Mouse (Mus musculus): ENCODE measurements around the gene Mucl3. TPM values are rescaled to one million over a fixed set of nuclear protein-coding genes. Genes with fewer than 3 reads are reported as not detected.

Mucl3 gene
- polyA plus RNA-seq, 1 experiment from 2014 or later, result not detected

DNA sequence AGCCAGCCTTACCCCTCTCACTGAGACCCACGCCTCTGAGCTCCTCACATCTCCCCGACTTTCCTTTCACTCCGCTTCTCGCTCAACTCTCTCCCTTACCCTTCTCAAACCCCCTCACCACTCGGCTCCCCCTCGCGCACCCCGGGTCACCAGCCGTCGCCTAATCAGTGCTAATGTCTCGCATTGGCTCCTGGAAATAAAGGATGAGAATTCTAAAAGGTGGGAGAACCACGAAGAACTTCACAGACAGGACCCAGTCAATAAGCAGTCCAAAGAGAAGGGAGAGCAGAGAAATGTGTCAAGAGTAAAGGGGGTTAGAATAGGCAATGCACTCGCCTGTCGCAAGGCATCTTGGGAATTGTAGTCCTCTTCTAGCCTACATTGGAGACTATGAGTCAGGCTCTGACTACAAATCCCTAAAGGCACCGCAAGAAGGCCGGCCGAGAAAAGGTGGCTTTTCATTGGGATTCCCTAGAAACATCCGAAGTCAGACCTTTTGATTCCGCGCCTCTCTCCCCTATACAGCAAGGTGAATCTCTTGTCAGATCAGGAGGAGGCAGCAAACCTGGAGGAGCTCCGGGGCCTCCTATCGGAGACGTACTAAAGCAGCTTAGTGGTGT lies 30.0 kb upstream of the Mucl3 start, which contains the start of gene Gtf2h4:
Gene Gtf2h4, minus strand, starts transcription at position 324 of the 620 bp plus-strand sequence.
- Histone ChIP-seq H3K9me3 (ENCODE audit: control insufficient read depth, low read length) (no peaks in the 10 kb centered on the region), H3K27ac (ENCODE audit: low read depth, low read length) (no peak within 1 kb of the TSS), H3K4me1 (ENCODE audit: control insufficient read depth, insufficient read depth, low read length) (peaks cover 7% of the 10 kb centered on the region; the same call in 1 of the 2 replicates), H3K4me2 (ENCODE audit: low read depth) (peak within 1 kb of the TSS; percentile 92), H3K4me3 (ENCODE audit: low read depth, low read length) (peak within 1 kb of the TSS; percentile 70), H3K9ac (ENCODE audit: low read length) (peak within 1 kb of the TSS; percentile 81), H3K36me3 (ENCODE audit: control insufficient read depth, insufficient read depth, low read length) (no peaks in the 10 kb centered on the region), H3K27me3 (ENCODE audit: control insufficient read depth, insufficient read depth, low read length) (no peaks in the 10 kb centered on the region)
- DNase-seq (ENCODE audit: low spot score) (peak; percentile 87), ATAC-seq (ENCODE audit: insufficient read depth, low FRiP score, low TSS enrichment) (peak; percentile 93)
- WGBS, result 4% methylated on average over 23 of the region's 23 CpGs

DNA sequence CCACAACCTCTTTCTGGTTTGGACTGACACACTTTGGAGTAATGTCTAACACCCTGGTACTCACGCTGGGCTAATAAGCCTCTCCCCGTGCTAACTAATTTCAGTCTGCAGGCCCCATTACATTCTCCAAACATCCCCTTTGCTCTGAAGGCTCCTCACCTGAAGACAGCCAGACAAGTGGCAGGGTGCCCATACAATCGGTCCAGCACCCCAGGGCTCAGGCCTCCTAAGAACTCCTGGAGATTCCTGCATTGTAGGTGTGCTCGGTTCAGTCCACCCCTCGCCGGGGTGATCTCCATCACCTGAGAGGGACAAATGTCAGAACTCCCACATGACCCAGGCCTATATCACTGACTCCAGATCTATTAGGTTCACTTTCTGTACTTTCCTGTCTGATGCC lies 29.0 kb upstream of the Mucl3 start:
- H3K27ac ChIP-seq (ENCODE audit: low read depth, low read length), result no peak overlapping the region
- ATAC-seq (ENCODE audit: insufficient read depth, low FRiP score, low TSS enrichment), result no peak
- DNase-seq (ENCODE audit: low spot score), result no peak
- no peak overlapping the region; the same call in 1 of the 2 replicates for H3K4me3 ChIP-seq (ENCODE audit: low read depth, low read length)
- H3K4me1 ChIP-seq (ENCODE audit: control insufficient read depth, insufficient read depth, low read length), result peaks cover 12% of the 10 kb centered on the region; the same call in 1 of the 2 replicates
- H3K9me3 ChIP-seq (ENCODE audit: control insufficient read depth, low read length), result no peaks in the 10 kb centered on the region
- H3K4me2 ChIP-seq (ENCODE audit: low read depth), result no peak overlapping the region; the same call in 1 of the 2 replicates
- H3K9ac ChIP-seq (ENCODE audit: low read length), result no peak overlapping the region; the same call in 1 of the 2 replicates
- WGBS, result 89% methylated on average over 6 of the region's 6 CpGs
- H3K36me3 ChIP-seq (ENCODE audit: control insufficient read depth, insufficient read depth, low read length), result no peaks in the 10 kb centered on the region
- no peaks in the 10 kb centered on the region for H3K27me3 ChIP-seq (ENCODE audit: control insufficient read depth, insufficient read depth, low read length)

DNA sequence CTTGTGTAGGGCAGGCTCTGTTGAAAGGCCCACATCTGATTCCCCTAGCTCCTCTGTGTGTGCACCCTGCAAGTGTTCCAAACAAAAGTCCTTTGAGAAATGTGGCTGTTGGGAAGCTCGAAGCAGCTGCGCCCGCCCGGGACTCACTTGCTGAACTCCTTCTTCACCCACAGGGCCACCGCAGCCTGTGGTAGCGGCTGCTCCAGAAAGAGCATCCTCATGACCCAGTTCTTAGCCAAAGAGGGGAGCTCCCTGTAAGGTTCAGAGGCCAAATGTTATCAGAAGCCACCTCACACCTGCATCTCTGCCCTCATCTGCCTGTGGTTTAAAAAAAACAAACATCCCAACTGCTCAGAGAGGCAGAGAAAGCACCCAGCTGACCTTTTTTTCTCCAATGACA lies 28.4 kb upstream of the Mucl3 start:
- no peak for DNase-seq (ENCODE audit: low spot score)
- no peak overlapping the region for H3K4me2 ChIP-seq (ENCODE audit: low read depth)

DNA sequence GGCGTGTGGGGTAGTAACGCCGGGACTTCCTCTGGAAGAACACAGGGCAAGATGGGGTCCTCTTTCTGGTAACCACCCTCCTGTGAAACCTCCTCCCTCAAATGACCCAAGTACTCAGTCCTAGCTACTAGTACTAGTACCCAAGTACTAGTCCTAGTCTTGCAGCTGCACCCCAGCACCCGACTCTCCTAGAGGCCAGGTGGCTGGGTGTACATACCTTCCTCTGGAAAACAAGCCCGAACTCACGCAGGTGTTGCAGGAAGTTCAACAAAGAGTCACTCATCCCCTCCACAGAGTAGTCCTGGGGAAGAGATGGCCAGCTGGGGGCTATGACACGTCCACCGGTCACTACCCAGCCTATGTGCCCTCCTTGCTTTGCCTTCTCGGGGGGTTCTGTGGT lies 26.2 kb upstream of the Mucl3 start:
- 92% methylated on average over 9 of the region's 9 CpGs for WGBS
- H3K4me1 ChIP-seq (ENCODE audit: control insufficient read depth, insufficient read depth, low read length), result peaks cover 18% of the 10 kb centered on the region
- no peak for DNase-seq (ENCODE audit: low spot score)
- H3K36me3 ChIP-seq (ENCODE audit: control insufficient read depth, insufficient read depth, low read length), result no peaks in the 10 kb centered on the region
- no peak for ATAC-seq (ENCODE audit: insufficient read depth, low FRiP score, low TSS enrichment)
- H3K4me2 ChIP-seq (ENCODE audit: low read depth), result no peak overlapping the region
- no peaks in the 10 kb centered on the region for H3K27me3 ChIP-seq (ENCODE audit: control insufficient read depth, insufficient read depth, low read length)
- no peak overlapping the region for H3K4me3 ChIP-seq (ENCODE audit: low read depth, low read length)
- H3K9ac ChIP-seq (ENCODE audit: low read length), result no peak overlapping the region
- H3K27ac ChIP-seq (ENCODE audit: low read depth, low read length), result no peak overlapping the region
- no peaks in the 10 kb centered on the region for H3K9me3 ChIP-seq (ENCODE audit: control insufficient read depth, low read length)

More for the DNA sequence above, 28.4 kb upstream of the Mucl3 start:
- H3K9me3 ChIP-seq (ENCODE audit: control insufficient read depth, low read length), result no peaks in the 10 kb centered on the region
- no peak overlapping the region for H3K4me3 ChIP-seq (ENCODE audit: low read depth, low read length)
- H3K4me1 ChIP-seq (ENCODE audit: control insufficient read depth, insufficient read depth, low read length), result peaks cover 14% of the 10 kb centered on the region
- WGBS, result 90% methylated on average over 6 of the region's 6 CpGs
- no peaks in the 10 kb centered on the region for H3K27me3 ChIP-seq (ENCODE audit: control insufficient read depth, insufficient read depth, low read length)
- no peaks in the 10 kb centered on the region for H3K36me3 ChIP-seq (ENCODE audit: control insufficient read depth, insufficient read depth, low read length)
- H3K27ac ChIP-seq (ENCODE audit: low read depth, low read length), result no peak overlapping the region
- ATAC-seq (ENCODE audit: insufficient read depth, low FRiP score, low TSS enrichment), result no peak
- H3K9ac ChIP-seq (ENCODE audit: low read length), result no peak overlapping the region

DNA sequence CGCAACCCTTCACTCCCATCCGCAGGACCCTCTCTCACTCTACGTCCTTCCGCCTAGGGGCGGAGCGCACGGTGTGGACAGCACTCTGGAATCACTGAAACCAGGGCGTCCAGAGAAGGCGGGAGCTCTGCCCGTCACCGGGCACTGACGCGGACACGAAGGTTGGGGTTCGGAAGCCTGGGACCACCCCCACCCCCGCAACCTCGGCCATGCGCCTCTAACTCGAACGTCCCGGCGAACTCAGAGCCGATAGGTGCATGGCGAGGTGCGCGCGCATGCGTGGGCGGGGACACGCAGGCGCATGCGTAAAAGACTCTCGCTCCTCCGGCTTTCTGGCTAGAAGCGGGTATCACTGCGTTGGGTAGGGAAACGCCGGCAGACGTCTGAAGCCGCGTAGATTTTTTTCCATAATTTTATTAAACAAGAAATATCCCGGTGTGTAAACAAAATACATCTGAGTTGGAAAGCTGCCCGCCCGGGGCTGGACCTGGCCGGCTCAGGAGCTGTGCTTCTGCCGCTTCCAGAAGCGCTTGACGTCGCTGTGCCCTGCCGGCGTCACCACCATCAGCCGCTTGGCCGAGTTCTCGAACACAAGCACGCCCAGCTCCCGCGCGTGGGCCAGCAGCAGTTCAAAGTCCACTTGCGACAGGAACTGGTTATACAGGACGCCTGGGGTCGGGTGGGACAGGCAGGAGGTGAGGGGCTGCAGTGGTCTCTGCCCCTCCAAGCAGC lies 24.0 kb upstream of the Mucl3 start, which contains the start of gene Vars2:
Gene Vars2, minus strand, starts transcription at position 259 of the 732 bp plus-strand sequence.
- Histone ChIP-seq H3K36me3 (ENCODE audit: control insufficient read depth, insufficient read depth, low read length) (no peaks in the 10 kb centered on the region), H3K9ac (ENCODE audit: low read length) (peak within 1 kb of the TSS; percentile 84), H3K4me2 (ENCODE audit: low read depth) (peak within 1 kb of the TSS; percentile 77), H3K27ac (ENCODE audit: low read depth, low read length) (peak within 1 kb of the TSS; percentile 78), H3K9me3 (ENCODE audit: control insufficient read depth, low read length) (no peaks in the 10 kb centered on the region), H3K27me3 (ENCODE audit: control insufficient read depth, insufficient read depth, low read length) (no peaks in the 10 kb centered on the region), H3K4me1 (ENCODE audit: control insufficient read depth, insufficient read depth, low read length) (peaks cover 11% of the 10 kb centered on the region), H3K4me3 (ENCODE audit: low read depth, low read length) (peak within 1 kb of the TSS; percentile 72)
- under 1% methylated on average over 58 of the region's 61 CpGs for WGBS
- DNase-seq (ENCODE audit: low spot score), result peak; percentile 98
- peak; percentile 81 for ATAC-seq (ENCODE audit: insufficient read depth, low FRiP score, low TSS enrichment)

DNA sequence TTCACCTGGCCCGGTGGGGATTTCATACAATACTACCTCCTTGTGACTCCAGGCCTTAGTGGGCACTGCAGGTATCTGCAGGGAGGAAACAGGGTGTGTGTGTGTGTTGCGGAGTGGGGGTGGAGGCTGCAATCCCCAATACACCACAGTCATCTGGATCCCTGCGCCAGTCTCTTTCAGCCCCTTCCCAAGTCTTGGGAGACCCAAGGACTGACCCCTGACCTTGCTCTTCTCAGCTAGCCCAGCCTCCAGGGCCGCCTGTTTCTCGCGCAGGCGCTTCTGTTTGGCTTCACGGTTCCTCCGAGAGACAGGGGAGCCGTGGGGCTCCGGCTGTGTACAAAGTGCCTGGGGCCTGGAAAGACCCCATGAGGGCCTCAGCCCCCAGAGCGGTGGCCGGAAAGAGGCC lies 23.4 kb upstream of the Mucl3 start:
- no peak; the same call in 1 of the 2 replicates for ATAC-seq (ENCODE audit: insufficient read depth, low FRiP score, low TSS enrichment)
- Histone ChIP-seq H3K9me3 (ENCODE audit: control insufficient read depth, low read length) (no peaks in the 10 kb centered on the region), H3K4me3 (ENCODE audit: low read depth, low read length) (peak overlapping the region; percentile 72), H3K36me3 (ENCODE audit: control insufficient read depth, insufficient read depth, low read length) (no peaks in the 10 kb centered on the region), H3K4me1 (ENCODE audit: control insufficient read depth, insufficient read depth, low read length) (peaks cover 11% of the 10 kb centered on the region), H3K4me2 (ENCODE audit: low read depth) (peak overlapping the region; percentile 77), H3K27ac (ENCODE audit: low read depth, low read length) (peak overlapping the region; percentile 78), H3K9ac (ENCODE audit: low read length) (peak overlapping the region; percentile 84), H3K27me3 (ENCODE audit: control insufficient read depth, insufficient read depth, low read length) (no peaks in the 10 kb centered on the region)
- 5% methylated on average over 13 of the region's 13 CpGs for WGBS
- DNase-seq (ENCODE audit: low spot score), result peak; percentile 70

DNA sequence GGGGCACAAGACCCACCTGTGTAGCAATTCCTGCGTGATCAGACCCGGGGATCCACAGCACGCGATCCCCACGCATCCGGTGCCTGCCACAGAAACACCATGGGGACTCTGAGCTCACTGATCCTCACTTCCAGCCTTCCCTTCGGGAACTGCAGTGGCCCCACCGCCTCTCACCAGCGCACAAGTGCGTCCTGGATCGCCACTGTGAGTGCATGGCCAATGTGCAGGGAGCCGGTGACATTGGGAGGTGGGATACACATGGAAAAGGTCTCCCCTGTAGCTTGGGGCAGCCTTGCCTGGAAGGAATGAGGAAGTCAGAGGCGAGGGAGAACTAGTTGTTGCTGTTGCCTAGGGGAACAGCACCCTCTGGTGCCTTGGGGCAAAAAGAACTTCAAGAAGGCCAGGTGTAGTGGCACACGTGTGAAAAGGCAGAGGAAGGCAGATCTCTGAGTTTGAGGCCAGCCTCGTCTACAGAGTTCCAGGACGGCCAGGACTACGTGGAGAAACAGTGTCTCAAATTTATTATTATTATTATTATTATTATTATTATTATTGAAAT lies 22.5 kb upstream of the Mucl3 start:
- Histone ChIP-seq H3K27ac (ENCODE audit: low read depth, low read length) (no peak overlapping the region), H3K27me3 (ENCODE audit: control insufficient read depth, insufficient read depth, low read length) (no peaks in the 10 kb centered on the region), H3K4me3 (ENCODE audit: low read depth, low read length) (no peak overlapping the region), H3K36me3 (ENCODE audit: control insufficient read depth, insufficient read depth, low read length) (no peaks in the 10 kb centered on the region), H3K4me2 (ENCODE audit: low read depth) (no peak overlapping the region), H3K9me3 (ENCODE audit: control insufficient read depth, low read length) (no peaks in the 10 kb centered on the region), H3K9ac (ENCODE audit: low read length) (no peak overlapping the region), H3K4me1 (ENCODE audit: control insufficient read depth, insufficient read depth, low read length) (peaks cover 11% of the 10 kb centered on the region)
- ATAC-seq (ENCODE audit: insufficient read depth, low FRiP score, low TSS enrichment) (no peak), DNase-seq (ENCODE audit: low spot score) (no peak)
- whole genome bisulfite sequencing, result 83% methylated on average over 17 of the region's 17 CpGs

DNA sequence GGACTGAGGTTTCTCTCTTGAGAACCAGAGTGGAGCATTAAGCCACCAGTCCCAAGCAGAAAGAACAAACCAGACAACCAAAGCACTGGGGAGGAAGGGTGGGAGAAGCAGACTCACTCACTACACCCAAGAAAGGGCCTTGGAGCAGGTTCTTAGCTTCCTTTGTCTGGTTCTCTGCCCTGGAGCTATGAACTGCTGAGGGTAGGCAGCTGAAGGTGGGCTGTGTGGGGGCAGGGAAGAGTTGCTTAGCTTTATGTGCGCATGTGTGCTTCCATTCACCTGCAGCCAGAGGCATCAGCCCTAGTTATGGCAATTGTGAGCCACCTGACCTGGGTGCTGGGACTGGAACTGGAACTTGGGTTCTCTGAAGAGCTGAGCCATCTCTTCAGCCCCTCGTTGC lies 9.6 kb upstream of the Mucl3 start:
- ATAC-seq (ENCODE audit: insufficient read depth, low FRiP score, low TSS enrichment) (no peak), DNase-seq (ENCODE audit: low spot score) (no peak)
- no peaks in the 10 kb centered on the region for H3K9me3 ChIP-seq (ENCODE audit: control insufficient read depth, low read length)
- H3K9ac ChIP-seq (ENCODE audit: low read length), result no peak overlapping the region
- H3K36me3 ChIP-seq (ENCODE audit: control insufficient read depth, insufficient read depth, low read length), result peaks cover 4% of the 10 kb centered on the region
- H3K4me1 ChIP-seq (ENCODE audit: control insufficient read depth, insufficient read depth, low read length), result no peaks in the 10 kb centered on the region
- WGBS, result 85% methylated on average over 2 of the region's 2 CpGs
- H3K4me3 ChIP-seq (ENCODE audit: low read depth, low read length), result no peak overlapping the region
- no peak overlapping the region for H3K27ac ChIP-seq (ENCODE audit: low read depth, low read length)
- no peaks in the 10 kb centered on the region for H3K27me3 ChIP-seq (ENCODE audit: control insufficient read depth, insufficient read depth, low read length)
- H3K4me2 ChIP-seq (ENCODE audit: low read depth), result no peak overlapping the region
